In the genomic region with DNA sequence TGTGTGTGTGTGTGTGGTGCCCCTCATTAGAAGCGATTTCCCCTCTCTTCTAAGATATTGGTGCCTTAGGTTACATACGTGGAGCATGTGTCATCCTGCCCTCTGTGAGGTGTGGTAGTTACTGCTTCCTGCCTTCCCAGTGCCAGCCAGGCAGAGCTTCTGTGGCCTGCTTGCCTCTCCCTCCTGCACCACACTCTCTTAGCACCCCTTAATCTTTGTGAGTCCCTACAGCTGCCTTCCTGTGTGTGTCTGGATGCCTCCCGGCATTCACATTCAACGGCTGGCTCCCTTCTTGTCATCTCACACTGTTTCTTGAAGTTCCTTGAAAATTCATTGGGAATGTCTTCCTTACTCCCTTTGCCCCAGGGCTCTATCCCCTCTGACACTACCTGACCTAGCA, we compare ENCODE assay signal across 10 mouse cellular contexts.
DNase-seq lines count a peak whose midpoint lies in the region; ATAC-seq and TF ChIP-seq lines count a peak whose summit lies in the region.
"Had no signal": no experiment of that assay in that cellular context is flagged by ENCODE, and none has a peak within 500 bp of the region (broad histone marks: within the 10 kb centered on the region; RNA-seq: fewer than 3 reads in every experiment).

No protein-coding gene starts in this region.

- ATAC-seq in kidney, embryonic 15.5 days (replicated peaks; ENCODE audit: low FRiP score): no peak
- ATAC-seq in embryonic facial prominence, embryonic 12.5 days (ENCODE audit: insufficient number of reproducible peaks, insufficient read depth, low FRiP score, low TSS enrichment): no peak
- no peak for ATAC-seq in liver, embryonic 12.5 days
- ATAC-seq in erythroid progenitor cell, adult 5-6 weeks (replicated peaks; ENCODE audit: low FRiP score, poor library complexity, severe bottlenecking): no peak
- ATAC-seq: midbrain, embryonic 15.5 days had no signal

- H3K36me3 ChIP-seq in kidney, embryonic 15.5 days: no peaks in the 10 kb centered on the region
- H3K36me3 ChIP-seq in E14TG2a.4 (ENCODE audit: insufficient read depth, low read length): 0 out of 2 replicates have a peak, but pooled peaks cover 3% of the 10 kb centered on the region
- no peaks in the 10 kb centered on the region for H3K36me3 ChIP-seq in embryonic facial prominence, embryonic 12.5 days
- no peaks in the 10 kb centered on the region for H3K36me3 ChIP-seq in liver, embryonic 12.5 days
- H3K36me3 ChIP-seq: midbrain, embryonic 15.5 days had no signal

- DNase-seq in kidney, postnatal 10 days: no peak
- no peak for DNase-seq in cerebellum, adult 18-20 months
- no peak for DNase-seq in left cerebral cortex, adult 18-20 months (ENCODE audit: low spot score in 2 of 2)
- DNase-seq: cerebellum, adult 11-12 months had no signal

- H3K27ac ChIP-seq in kidney, embryonic 15.5 days: peak overlapping the region; percentile 81
- 0 out of 2 replicates have a peak overlapping the region, but pooled peaks have one; percentile 41 for H3K27ac ChIP-seq in embryonic facial prominence, embryonic 12.5 days
- H3K27ac ChIP-seq in liver, embryonic 12.5 days: no peak overlapping the region
- H3K27ac ChIP-seq: midbrain, embryonic 15.5 days had no signal

- no peaks in the 10 kb centered on the region for H3K9me3 ChIP-seq in kidney, embryonic 15.5 days (replicated peaks)
- no peaks in the 10 kb centered on the region for H3K9me3 ChIP-seq in E14TG2a.4 (ENCODE audit: low read length)
- H3K9me3 ChIP-seq in embryonic facial prominence, embryonic 12.5 days: no peaks in the 10 kb centered on the region
- no peaks in the 10 kb centered on the region for H3K9me3 ChIP-seq in liver, embryonic 12.5 days (replicated peaks)
- H3K9me3 ChIP-seq: midbrain, embryonic 15.5 days had no signal

- peaks cover 28% of the 10 kb centered on the region for H3K4me1 ChIP-seq in kidney, embryonic 15.5 days
- peaks cover 46% of the 10 kb centered on the region for H3K4me1 ChIP-seq in E14TG2a.4 (replicated peaks; ENCODE audit: low read depth, low read length)
- peaks cover 22% of the 10 kb centered on the region for H3K4me1 ChIP-seq in embryonic facial prominence, embryonic 12.5 days
- H3K4me1 ChIP-seq in liver, embryonic 12.5 days: peaks cover 38% of the 10 kb centered on the region
- H3K4me1 ChIP-seq: midbrain, embryonic 15.5 days had no signal

- no peak for TF ChIP-seq CTCF in E14TG2a.4 (conservative IDR thresholded peaks at IDR 0.05; ENCODE audit: low read length)

- H3K4me3 ChIP-seq in kidney, embryonic 15.5 days (replicated peaks): no peak overlapping the region
- peak overlapping the region; percentile 45; the same call in 1 of the 2 replicates for H3K4me3 ChIP-seq in E14TG2a.4 (replicated peaks; ENCODE audit: low read length)
- no peak overlapping the region for H3K4me3 ChIP-seq in embryonic facial prominence, embryonic 12.5 days
- no peak overlapping the region for H3K4me3 ChIP-seq in liver, embryonic 12.5 days
- H3K4me3 ChIP-seq: midbrain, embryonic 15.5 days had no signal

- no peak overlapping the region for H3K4me2 ChIP-seq in kidney, embryonic 15.5 days
- H3K4me2 ChIP-seq in embryonic facial prominence, embryonic 12.5 days (replicated peaks): no peak overlapping the region
- H3K4me2 ChIP-seq in liver, embryonic 12.5 days: 0 out of 2 replicates have a peak overlapping the region, but pooled peaks have one; percentile 14
- H3K4me2 ChIP-seq: midbrain, embryonic 15.5 days had no signal

- WGBS in kidney, embryonic 15.5 days: 46% methylated on average over 4 of the region's 4 CpGs
- WGBS in embryonic facial prominence, embryonic 12.5 days: 32% methylated on average over 4 of the region's 4 CpGs
- WGBS in liver, embryonic 12.5 days (ENCODE audit: insufficient replicate concordance): 37% methylated on average over 4 of the region's 4 CpGs

- no peak overlapping the region for H3K9ac ChIP-seq in kidney, embryonic 15.5 days
- no peak overlapping the region for H3K9ac ChIP-seq in embryonic facial prominence, embryonic 12.5 days
- H3K9ac ChIP-seq in liver, embryonic 12.5 days: no peak overlapping the region
- H3K9ac ChIP-seq: midbrain, embryonic 15.5 days had no signal

- no peaks in the 10 kb centered on the region for H3K27me3 ChIP-seq in kidney, embryonic 15.5 days
- H3K27me3 ChIP-seq in E14TG2a.4 (ENCODE audit: insufficient read depth, low read length): no peaks in the 10 kb centered on the region
- H3K27me3 ChIP-seq in embryonic facial prominence, embryonic 12.5 days: no peaks in the 10 kb centered on the region
- no peaks in the 10 kb centered on the region for H3K27me3 ChIP-seq in liver, embryonic 12.5 days (replicated peaks)
- H3K27me3 ChIP-seq: midbrain, embryonic 15.5 days had no signal
